Mouse (Mus musculus) adrenal gland, postnatal 36 days (tissue): Measurements from ENCODE around the gene Ap2a1. TPM values are rescaled to one million over a fixed set of nuclear protein-coding genes. Genes with fewer than 3 reads are reported as not detected.

Experiments used
- DNase-seq, 2 experiments: peaks; one replicate each; pipeline ENCODE4 v3.0.0; 2021; ENCODE audit warnings: mixed read lengths in 1 of 2
- total RNA-seq, 2 experiments: library from RNA; stranded (reverse); gene quantifications; 2 replicates each; pipeline ENCODE4 v1.2.3; 2021

Ap2a1 gene
- total RNA-seq, 2 experiments from 2014 or later = 95.0 to 106 TPM

- DNase-seq = peak; percentile 88 to 89
These were observed 62.9 kb downstream of the Ap2a1 start for GRCm38 (mm10) chr7:44866276-44867009.

DNA sequence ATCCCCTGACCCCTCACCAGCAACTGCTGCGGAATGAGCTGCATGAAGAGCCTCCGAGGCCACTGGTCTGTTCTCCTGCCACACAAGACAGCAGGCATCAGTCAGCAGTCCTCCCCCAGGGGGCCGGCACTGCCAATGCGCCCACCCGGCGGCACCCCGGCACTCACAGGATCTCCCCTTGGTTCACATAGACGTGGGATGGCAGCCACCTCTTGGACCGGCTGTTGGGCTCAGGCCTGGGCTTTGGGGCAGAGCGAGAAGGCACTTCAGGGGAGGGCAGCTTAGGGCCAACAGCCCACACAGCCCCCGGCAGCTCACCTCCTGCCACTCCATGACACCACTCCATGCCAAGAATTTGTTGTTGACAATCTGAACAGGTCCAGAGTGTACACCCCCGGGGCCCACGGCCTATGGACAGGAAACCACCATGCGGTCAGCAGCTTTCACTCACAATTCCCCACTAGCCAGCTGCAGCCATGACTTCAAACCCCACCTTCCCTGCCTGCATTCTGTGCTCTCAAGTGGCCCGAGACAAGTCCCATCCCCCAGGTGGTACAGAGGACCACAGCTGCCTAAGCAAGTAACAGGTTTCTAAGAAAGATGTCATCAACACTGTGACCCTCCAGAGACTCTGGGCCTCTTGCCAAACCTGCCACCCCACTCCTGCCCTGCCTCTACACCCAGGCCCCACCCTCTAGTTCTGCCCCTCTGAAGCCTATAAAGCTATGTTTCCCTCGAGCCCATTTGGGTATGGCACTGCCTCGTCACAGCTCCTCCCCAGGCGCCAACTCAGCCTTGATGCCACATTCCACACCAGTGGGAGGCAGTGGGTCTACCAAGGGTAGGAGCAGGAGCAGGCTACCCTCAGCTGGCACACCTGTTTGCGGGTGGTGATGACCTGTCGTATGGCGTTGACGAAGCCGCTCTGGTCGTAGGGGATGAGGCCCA is 64.4 kb downstream of the Ap2a1 start:
- peak in 1 of 2 experiments; percentile 54 for DNase-seq

DNA sequence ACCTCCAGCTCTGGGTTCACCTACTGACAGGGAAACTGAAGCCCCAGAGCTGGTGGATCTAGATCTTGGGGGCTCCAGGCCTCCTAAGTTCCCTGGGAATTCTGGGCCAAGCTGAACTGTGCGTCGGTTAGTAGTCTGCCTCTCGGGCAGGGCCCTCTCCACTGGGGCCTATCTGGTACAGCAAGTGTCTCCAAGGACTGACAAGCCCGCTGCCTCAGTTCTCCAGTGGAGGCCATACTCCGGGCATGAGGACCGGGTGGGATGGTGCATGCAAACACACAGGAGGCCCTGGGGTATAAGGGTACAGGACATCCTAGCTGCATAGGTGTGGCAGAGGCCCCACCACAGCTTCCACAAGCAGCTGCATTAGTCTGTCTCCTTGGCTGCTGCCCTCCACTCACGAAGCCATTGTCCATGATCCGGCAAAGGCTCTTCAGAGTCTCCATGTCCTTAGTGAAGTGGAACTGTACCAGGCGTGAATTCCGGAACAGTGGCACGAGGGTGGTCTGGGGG is 65.3 kb downstream of the Ap2a1 start:
- DNase-seq = no peak

- no peak for DNase-seq
These were observed 66.1 kb downstream of the Ap2a1 start for GRCm38 (mm10) chr7:44863210-44863609.

DNA sequence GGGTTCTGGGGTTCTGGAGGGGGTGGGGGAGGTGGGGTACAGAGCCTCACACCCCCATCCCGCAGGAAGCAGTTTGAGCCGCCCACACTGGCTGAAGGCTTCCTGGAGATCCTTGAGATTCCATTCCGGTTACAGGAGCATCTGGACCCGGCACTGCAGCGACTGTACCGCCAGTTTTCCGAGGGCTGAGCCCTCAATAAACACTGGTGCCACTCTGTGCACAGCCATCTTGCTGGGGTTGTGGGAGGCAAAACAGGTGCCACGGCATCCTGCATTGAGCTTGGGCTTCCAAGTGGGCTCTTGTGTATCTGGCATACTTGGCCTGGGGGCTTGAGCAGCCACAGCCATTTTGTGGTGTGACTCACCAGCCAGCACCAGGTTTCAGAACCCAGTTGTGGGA is 66.9 kb downstream of the Ap2a1 start:
- no peak for DNase-seq

GRCm38 (mm10) chr7:44861429-44861816 is 67.9 kb downstream of the Ap2a1 start:
- no peak for DNase-seq

GRCm38 (mm10) chr7:44860576-44861428 is 68.5 kb downstream of the Ap2a1 start:
- DNase-seq = peak; percentile 76 to 87

DNA sequence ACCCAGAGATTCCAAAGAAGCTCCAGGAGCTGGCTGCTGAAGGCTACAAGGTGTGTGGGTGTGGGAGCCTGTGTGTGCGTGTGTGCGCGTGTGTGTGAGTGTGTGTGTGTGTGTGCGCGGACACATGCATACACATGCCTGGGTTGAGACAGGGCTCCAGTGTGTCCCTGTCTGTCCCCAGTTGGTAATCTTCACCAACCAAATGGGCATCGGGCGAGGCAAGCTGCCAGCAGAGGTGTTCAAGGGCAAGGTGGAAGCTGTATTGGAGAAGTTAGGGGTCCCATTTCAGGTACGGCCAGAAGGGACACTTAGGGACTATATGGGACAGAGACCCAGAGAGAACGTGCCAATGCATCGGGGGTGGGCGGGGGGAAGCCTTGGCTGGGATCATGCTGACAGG is 69.4 kb downstream of the Ap2a1 start:
- DNase-seq = no peak

DNA sequence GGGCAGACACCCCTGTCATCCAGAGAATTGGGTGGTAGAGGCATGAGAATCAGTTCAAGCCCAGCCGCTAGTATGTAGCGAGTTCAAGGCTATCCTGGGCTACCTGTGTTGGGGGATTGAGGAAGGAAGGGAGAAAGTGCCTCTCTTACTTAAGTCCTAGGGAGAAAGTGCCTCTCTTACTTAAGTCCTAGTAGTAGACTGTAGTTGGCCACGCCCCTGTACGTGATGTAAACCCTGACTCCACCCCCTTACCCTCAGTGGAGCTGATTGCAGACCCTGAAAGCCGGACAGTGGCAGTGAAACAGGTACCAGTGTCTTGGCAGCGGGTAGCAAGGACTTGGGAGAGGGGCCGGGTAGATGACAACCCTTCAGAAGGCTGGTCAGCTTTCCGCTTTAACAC is 71.4 kb downstream of the Ap2a1 start:
- peak in 1 of 2 experiments; percentile 50 for DNase-seq

- DNase-seq = peak; percentile 89 to 91
These were observed 72.2 kb downstream of the Ap2a1 start, which contains the start of gene Pnkp for GRCm38 (mm10) chr7:44857042-44857552. Gene Pnkp (plus strand): TSS chr7:44857139.

DNA sequence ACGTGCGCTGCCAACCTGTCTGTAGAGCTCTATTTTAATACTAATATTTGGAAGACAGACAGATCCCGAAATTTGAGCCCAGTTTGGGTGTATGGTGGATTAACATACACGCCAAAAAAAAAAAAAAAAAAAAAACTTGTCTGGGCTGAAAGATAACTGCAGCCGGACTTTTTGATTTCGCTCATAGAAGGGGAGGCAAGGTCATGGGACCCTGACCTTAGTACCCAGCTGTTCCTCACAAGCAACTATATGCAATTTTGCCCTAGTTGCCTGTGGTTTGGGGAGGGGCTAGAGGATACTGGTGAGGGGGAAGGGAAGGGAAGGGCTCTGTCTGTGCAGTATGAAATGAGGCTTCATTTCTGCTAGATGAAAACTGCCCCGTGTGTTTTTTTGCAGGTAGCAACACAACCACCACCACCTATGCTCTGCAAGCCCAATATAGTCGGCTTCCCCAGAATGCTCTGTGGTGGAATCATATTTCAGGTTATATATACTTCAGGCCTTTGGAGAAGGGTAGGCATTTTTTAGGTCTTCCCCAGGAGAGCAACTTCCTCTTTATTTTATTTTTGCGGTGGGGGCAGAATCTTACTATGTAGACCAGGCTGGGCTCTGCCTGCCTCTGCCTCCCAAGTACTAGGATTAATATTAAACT is 72.9 kb downstream of the Ap2a1 start:
- no peak for DNase-seq

GRCm38 (mm10) chr7:44855036-44855435 is 74.3 kb downstream of the Ap2a1 start:
- no peak for DNase-seq

- DNase-seq = peak; percentile 95 to 96
These were observed 74.8 kb downstream of the Ap2a1 start for GRCm38 (mm10) chr7:44854356-44855031.

GRCm38 (mm10) chr7:44853596-44854355 is 75.5 kb downstream of the Ap2a1 start:
- DNase-seq = peak in 1 of 2 experiments; percentile 39

GRCm38 (mm10) chr7:44853065-44853464 is 76.2 kb downstream of the Ap2a1 start:
- no peak for DNase-seq

DNA sequence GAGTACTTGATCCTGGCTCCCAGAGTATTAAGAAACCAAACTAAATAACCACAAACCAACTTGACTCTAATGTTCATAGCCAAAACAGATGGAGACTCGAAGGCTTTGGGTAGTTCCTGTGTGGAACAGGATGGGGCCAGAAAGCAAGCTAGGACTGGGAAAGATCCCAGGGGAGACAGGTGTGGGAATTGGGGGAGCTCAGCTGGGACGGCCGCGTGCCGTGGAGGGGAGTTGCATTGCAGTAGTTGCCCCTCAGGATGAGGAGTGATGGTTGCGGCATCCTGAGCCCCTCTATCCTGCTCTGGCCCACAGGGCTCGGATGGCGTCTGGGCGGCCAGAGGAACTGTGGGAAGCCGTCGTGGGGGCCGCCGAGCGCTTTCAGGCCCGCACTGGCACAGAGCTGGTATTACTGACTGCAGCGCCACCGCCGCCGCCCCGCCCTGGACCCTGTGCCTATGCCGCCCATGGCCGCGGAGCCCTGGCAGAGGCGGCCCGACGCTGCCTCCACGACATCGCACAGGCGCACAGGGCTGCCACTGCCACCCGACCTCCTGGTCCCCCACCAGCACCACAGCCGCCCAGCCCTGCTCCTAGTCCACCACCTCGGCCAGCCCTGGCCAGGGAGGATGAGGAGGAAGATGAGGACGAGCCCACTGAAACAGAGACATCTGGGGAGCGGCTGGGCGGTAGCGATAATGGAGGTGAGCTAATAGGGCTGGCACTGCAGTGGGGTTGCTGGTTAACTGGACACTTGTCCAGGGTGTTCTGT is 76.9 kb downstream of the Ap2a1 start:
- no peak for DNase-seq

DNA sequence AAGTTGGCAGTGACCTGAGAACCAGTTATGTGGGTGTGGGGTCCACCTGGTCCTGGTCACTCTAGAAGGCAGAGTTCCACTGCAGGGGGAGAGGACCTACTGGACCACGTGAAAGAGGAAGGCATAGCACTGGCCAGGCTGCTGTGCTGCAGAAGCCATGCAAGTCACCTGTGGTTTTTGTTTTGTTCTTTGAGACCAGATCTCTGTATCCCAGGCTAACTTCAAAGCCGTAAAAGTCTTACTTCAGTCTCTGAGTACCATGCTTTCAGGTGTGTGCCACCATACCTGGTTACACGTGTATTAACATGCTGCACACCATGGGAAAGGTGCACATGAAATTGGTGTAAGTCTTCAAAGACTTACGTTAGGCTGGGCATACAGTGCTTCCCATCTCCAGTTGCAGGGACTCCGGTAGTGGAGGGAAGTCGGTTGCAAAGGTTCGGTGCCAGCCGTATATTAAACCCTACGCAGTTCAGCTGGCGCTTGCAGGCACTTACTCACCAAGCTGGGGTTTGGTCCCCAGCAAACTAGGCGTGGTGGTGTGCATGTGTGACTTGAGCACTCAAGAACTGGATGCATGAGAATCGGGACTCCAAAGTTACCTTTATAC is 77.6 kb downstream of the Ap2a1 start:
- no peak for DNase-seq
